Mouse (Mus musculus) heart, embryonic 13.5 days (tissue): Measurements from ENCODE around the gene Gm9999. TPM values are rescaled to one million over a fixed set of nuclear protein-coding genes. Genes with fewer than 3 reads are reported as not detected.
"Not testable (repeated sequence)": the region's sequence is repeated elsewhere in the genome, so short reads cannot be mapped to it uniquely, and the experiment has no call there.

Experiments used
- ATAC-seq: fragments of 200-750 bp; cut with Nextera tagmentation; 2 replicates; pipeline ENCODE4 v1.8.0; 2017; ENCODE audit warnings: moderate TSS enrichment; ENCODE audit not compliant: insufficient number of reproducible peaks, low FRiP score, low TSS enrichment; ENCODE audit errors: extremely low read depth
- H3K27ac ChIP-seq: fragments of 300-500 bp; sonication (generic); replicated peaks from 2 replicates; pipeline ENCODE4 v1.5.1; 2015; ENCODE audit warnings: moderate library complexity, mild to moderate bottlenecking, inconsistent platforms
- H3K27me3 ChIP-seq: fragments of 300-500 bp; sonication (generic); replicated peaks from 2 replicates; pipeline ENCODE4 v1.6.1; 2015; ENCODE audit warnings: mild to moderate bottlenecking, inconsistent platforms
- H3K36me3 ChIP-seq: fragments of 300-500 bp; sonication (generic); 2 replicates; pipeline ENCODE4 v1.6.1; 2015; ENCODE audit warnings: mild to moderate bottlenecking, inconsistent platforms
- H3K4me1 ChIP-seq: fragments of 300-500 bp; sonication (generic); 2 replicates; pipeline ENCODE4 v1.6.1; 2015; ENCODE audit warnings: inconsistent platforms
- H3K4me2 ChIP-seq: fragments of 300-500 bp; sonication (generic); 2 replicates; pipeline ENCODE4 v1.6.1; 2015; ENCODE audit warnings: inconsistent platforms, mild to moderate bottlenecking, moderate library complexity
- H3K4me3 ChIP-seq: fragments of 300-500 bp; sonication (generic); 2 replicates; pipeline ENCODE4 v1.5.1; 2015; ENCODE audit warnings: moderate library complexity, mild to moderate bottlenecking, inconsistent platforms
- H3K9ac ChIP-seq: fragments of 300-500 bp; sonication (generic); 2 replicates; pipeline ENCODE4 v1.6.1; 2015; ENCODE audit warnings: inconsistent platforms, mild to moderate bottlenecking, moderate library complexity
- H3K9me3 ChIP-seq: fragments of 300-500 bp; sonication (generic); 2 replicates; pipeline ENCODE4 v1.6.1; 2016; ENCODE audit warnings: inconsistent platforms
- WGBS: fragments of 180-500 bp; shearing (Covaris S2); methylation state at CpG from one replicate; pipeline ENCODE4 v1.1.7; 2015; ENCODE audit warnings: mixed read lengths; 5-methylcytosine and 5-hydroxymethylcytosine counted together
- polyA plus RNA-seq: library from polyadenylated mRNA; unstranded; fragments of >200 nt; fragmentation: Nextera tagmentation; extraction: Ambion mirVana; gene quantifications from 2 replicates; pipeline ENCODE4 v1.2.1, GENCODE M21; 2015

Gm9999 gene
- polyA plus RNA-seq, 1 experiment from 2014 or later: not detected

- no peak overlapping the region; the same call in 1 of the 2 replicates for H3K4me3 ChIP-seq
These were observed 32.1 kb downstream of the Gm9999 start for GRCm38 (mm10) chr7:47015390-47016065.

GRCm38 (mm10) chr7:47016602-47017001, 33.2 kb downstream of the Gm9999 start:
- ATAC-seq: no peak
- Histone ChIP-seq H3K9ac (no peak overlapping the region), H3K27ac (no peak overlapping the region), H3K36me3 (no peaks in the 10 kb centered on the region), H3K4me3 (no peak overlapping the region), H3K4me2 (no peak overlapping the region), H3K4me1 (peaks cover 32% of the 10 kb centered on the region), H3K27me3 (peaks cover 10% of the 10 kb centered on the region), H3K9me3 (no peaks in the 10 kb centered on the region)
- 64% methylated on average over 3 of the region's 3 CpGs for WGBS

More at GRCm38 (mm10) chr7:47015390-47016065, 32.1 kb downstream of the Gm9999 start:
- ATAC-seq: peak; percentile 98
- Histone ChIP-seq H3K9me3 (no peaks in the 10 kb centered on the region), H3K27ac (peak overlapping the region; percentile 94), H3K9ac (peak overlapping the region; percentile 63), H3K27me3 (peaks cover 8% of the 10 kb centered on the region), H3K4me2 (peak overlapping the region; percentile 42), H3K4me1 (peaks cover 27% of the 10 kb centered on the region), H3K36me3 (no peaks in the 10 kb centered on the region)
- 4% methylated on average over 6 of the region's 6 CpGs for WGBS

GRCm38 (mm10) chr7:47017146-47017545, 33.8 kb downstream of the Gm9999 start:
- no peaks in the 10 kb centered on the region for H3K9me3 ChIP-seq
- H3K27ac ChIP-seq: no peak overlapping the region
- H3K4me2 ChIP-seq: no peak overlapping the region
- 71% methylated on average over 7 of the region's 7 CpGs for WGBS
- ATAC-seq: no peak
- no peaks in the 10 kb centered on the region for H3K36me3 ChIP-seq
- peaks cover 10% of the 10 kb centered on the region for H3K27me3 ChIP-seq
- H3K4me1 ChIP-seq: peaks cover 32% of the 10 kb centered on the region
- H3K9ac ChIP-seq: no peak overlapping the region
- H3K4me3 ChIP-seq: no peak overlapping the region

- Histone ChIP-seq H3K27ac (no peak overlapping the region), H3K4me3 (no peak overlapping the region), H3K36me3 (no peaks in the 10 kb centered on the region), H3K27me3 (peaks cover 13% of the 10 kb centered on the region), H3K4me1 (peaks cover 19% of the 10 kb centered on the region), H3K9me3 (no peaks in the 10 kb centered on the region), H3K4me2 (no peak overlapping the region), H3K9ac (no peak overlapping the region)
- no peak for ATAC-seq
- 72% methylated on average over 5 of the region's 5 CpGs for WGBS
These were observed 36.3 kb downstream of the Gm9999 start for GRCm38 (mm10) chr7:47019641-47020040.

GRCm38 (mm10) chr7:47020956-47021355, 37.6 kb downstream of the Gm9999 start:
- WGBS: 10% methylated on average over 8 of the region's 8 CpGs
- Histone ChIP-seq H3K4me1 (peaks cover 8% of the 10 kb centered on the region; the same call in 1 of the 2 replicates), H3K4me2 (peak overlapping the region; percentile 47), H3K27me3 (peaks cover 14% of the 10 kb centered on the region), H3K9me3 (no peaks in the 10 kb centered on the region), H3K4me3 (0 out of 2 replicates have a peak overlapping the region, but pooled peaks have one; percentile 1), H3K27ac (no peak overlapping the region), H3K36me3 (no peaks in the 10 kb centered on the region), H3K9ac (0 out of 2 replicates have a peak overlapping the region, but pooled peaks have one; percentile 10)
- ATAC-seq: no peak

- H3K4me2 ChIP-seq: no peak overlapping the region
- peaks cover 14% of the 10 kb centered on the region for H3K27me3 ChIP-seq
- peaks cover 5% of the 10 kb centered on the region; the same call in 1 of the 2 replicates for H3K4me1 ChIP-seq
- WGBS: 55% methylated on average over 8 of the region's 8 CpGs
- ATAC-seq: no peak
- no peak overlapping the region for H3K27ac ChIP-seq
- 0 out of 2 replicates have a peak overlapping the region, but pooled peaks have one; percentile 21 for H3K9ac ChIP-seq
- H3K4me3 ChIP-seq: no peak overlapping the region
- no peaks in the 10 kb centered on the region for H3K9me3 ChIP-seq
- H3K36me3 ChIP-seq: no peaks in the 10 kb centered on the region
These were observed 39.1 kb downstream of the Gm9999 start for GRCm38 (mm10) chr7:47022482-47022881.

- no peak overlapping the region for H3K9ac ChIP-seq
- no peaks in the 10 kb centered on the region for H3K36me3 ChIP-seq
- no peak overlapping the region for H3K27ac ChIP-seq
- no peak overlapping the region for H3K4me3 ChIP-seq
- H3K4me1 ChIP-seq: peaks cover 5% of the 10 kb centered on the region; the same call in 1 of the 2 replicates
- WGBS: 15% methylated on average over 6 of the region's 6 CpGs
- H3K4me2 ChIP-seq: no peak overlapping the region
- no peaks in the 10 kb centered on the region for H3K9me3 ChIP-seq
- peaks cover 14% of the 10 kb centered on the region for H3K27me3 ChIP-seq
- no peak for ATAC-seq
These were observed 40.1 kb downstream of the Gm9999 start for GRCm38 (mm10) chr7:47023530-47023929.

GRCm38 (mm10) chr7:47024454-47024853, 41.1 kb downstream of the Gm9999 start:
- H3K4me1 ChIP-seq: peaks cover 5% of the 10 kb centered on the region; the same call in 1 of the 2 replicates
- H3K9ac ChIP-seq: no peak overlapping the region
- H3K36me3 ChIP-seq: no peaks in the 10 kb centered on the region
- H3K27ac ChIP-seq: no peak overlapping the region
- H3K9me3 ChIP-seq: no peaks in the 10 kb centered on the region
- H3K4me3 ChIP-seq: no peak overlapping the region
- peaks cover 14% of the 10 kb centered on the region for H3K27me3 ChIP-seq
- no peak for ATAC-seq
- no peak overlapping the region for H3K4me2 ChIP-seq
- 76% methylated on average over 7 of the region's 7 CpGs for WGBS

- ATAC-seq: no peak
- H3K36me3 ChIP-seq: no peaks in the 10 kb centered on the region
- H3K4me3 ChIP-seq: no peak overlapping the region
- H3K9ac ChIP-seq: no peak overlapping the region
- H3K4me1 ChIP-seq: peaks cover 5% of the 10 kb centered on the region; the same call in 1 of the 2 replicates
- peaks cover 7% of the 10 kb centered on the region for H3K27me3 ChIP-seq
- H3K9me3 ChIP-seq: no peaks in the 10 kb centered on the region
- H3K27ac ChIP-seq: no peak overlapping the region
- no peak overlapping the region for H3K4me2 ChIP-seq
- WGBS: 53% methylated on average over 9 of the region's 9 CpGs
These were observed 42.0 kb downstream of the Gm9999 start for GRCm38 (mm10) chr7:47025429-47025828.

GRCm38 (mm10) chr7:47026899-47027298, 43.5 kb downstream of the Gm9999 start:
- not testable (repeated sequence) for ATAC-seq, H3K27me3 ChIP-seq, H3K4me3 ChIP-seq, H3K4me2 ChIP-seq, H3K9ac ChIP-seq, H3K36me3 ChIP-seq, H3K9me3 ChIP-seq, H3K4me1 ChIP-seq, H3K27ac ChIP-seq
- 76% methylated on average over 3 of the region's 3 CpGs for WGBS

- Histone ChIP-seq H3K27ac (no peak overlapping the region), H3K9me3 (no peaks in the 10 kb centered on the region), H3K4me3 (no peak overlapping the region), H3K36me3 (no peaks in the 10 kb centered on the region), H3K9ac (no peak overlapping the region), H3K27me3 (0 out of 2 replicates have a peak, but pooled peaks cover 4% of the 10 kb centered on the region), H3K4me2 (no peak overlapping the region), H3K4me1 (no peaks in the 10 kb centered on the region)
- 79% methylated on average over 1 of the region's 1 CpGs for WGBS
- no peak for ATAC-seq
These were observed 44.1 kb downstream of the Gm9999 start for GRCm38 (mm10) chr7:47027520-47027919.
